Comparison of ENCODE assay signal across 8 mouse cellular contexts in genomic region chr4:34551966-34552365, GRCm38 (mm10). TPM values are rescaled to one million over a fixed set of nuclear protein-coding genes. Genes with fewer than 3 reads are reported as not detected.
DNase-seq lines count a peak whose midpoint lies in the region; ATAC-seq and TF ChIP-seq lines count a peak whose summit lies in the region.

No protein-coding gene starts in this region.

- TF ChIP-seq CTCF in kidney, adult 2 months (conservative IDR thresholded peaks at IDR 0.05; ENCODE audit: insufficient read depth, insufficient read length, low read depth, low read length) = no peak
- no peak for TF ChIP-seq CTCF in bone marrow macrophage, adult 2 months (IDR thresholded peaks at IDR 0.05; ENCODE audit: low read depth, low read length)

- no peaks in the 10 kb centered on the region for H3K36me3 ChIP-seq in kidney, adult 2 months (ENCODE audit: control insufficient read depth, insufficient read depth, low read length)
- no peaks in the 10 kb centered on the region for H3K36me3 ChIP-seq in hindbrain, embryonic 12.5 days
- peaks cover 13% of the 10 kb centered on the region for H3K36me3 ChIP-seq in midbrain, embryonic 10.5 days

- no peaks in the 10 kb centered on the region for H3K27me3 ChIP-seq in kidney, adult 2 months (replicated peaks; ENCODE audit: control insufficient read depth, insufficient read depth, low read length)
- no peaks in the 10 kb centered on the region for H3K27me3 ChIP-seq in hindbrain, embryonic 12.5 days
- no peaks in the 10 kb centered on the region for H3K27me3 ChIP-seq in midbrain, embryonic 10.5 days (ENCODE audit: low read depth, poor library complexity, severe bottlenecking)

- peaks cover 21% of the 10 kb centered on the region for H3K4me1 ChIP-seq in kidney, adult 2 months (ENCODE audit: control insufficient read depth, insufficient read depth, low read length)
- H3K4me1 ChIP-seq in bone marrow macrophage, adult 2 months (ENCODE audit: control insufficient read depth, insufficient read depth, low read length) = peaks cover 11% of the 10 kb centered on the region
- peaks cover 32% of the 10 kb centered on the region for H3K4me1 ChIP-seq in hindbrain, embryonic 12.5 days
- H3K4me1 ChIP-seq in midbrain, embryonic 10.5 days = peaks cover 49% of the 10 kb centered on the region

- no peak for DNase-seq in kidney, adult 2 months
- DNase-seq in kidney, adult 9 months = no peak
- no peak for DNase-seq in midbrain, embryonic 10.5 days (ENCODE audit: low spot score)
- DNase-seq in thymus, postnatal 4 days = no peak
- DNase-seq in gastrocnemius, postnatal 25 days = no peak
- no peak for DNase-seq in kidney, postnatal 10 days

- peak overlapping the region; percentile 49; the same call in 1 of the 2 replicates for H3K4me3 ChIP-seq in kidney, adult 2 months (ENCODE audit: insufficient read depth, low read depth, low read length)
- H3K4me3 ChIP-seq in bone marrow macrophage, adult 2 months (ENCODE audit: insufficient read depth, low read length) = peak overlapping the region; percentile 100
- peak overlapping the region; percentile 99 for H3K4me3 ChIP-seq in hindbrain, embryonic 12.5 days
- H3K4me3 ChIP-seq in midbrain, embryonic 10.5 days = peak overlapping the region; percentile 95

- no peak for TF ChIP-seq POLR2A in kidney, adult 2 months (IDR thresholded peaks at IDR 0.05; ENCODE audit: low read depth, low read length)
- no peak for TF ChIP-seq POLR2A in bone marrow macrophage, adult 2 months (IDR thresholded peaks at IDR 0.05; ENCODE audit: borderline replicate concordance, low read depth, low read length)

- ATAC-seq in hindbrain, embryonic 12.5 days (ENCODE audit: low FRiP score) = no peak

- peak overlapping the region; percentile 99 for H3K9ac ChIP-seq in hindbrain, embryonic 12.5 days

- H3K4me2 ChIP-seq in hindbrain, embryonic 12.5 days (replicated peaks) = peak overlapping the region; percentile 73

- H3K9me3 ChIP-seq in hindbrain, embryonic 12.5 days (replicated peaks) = no peaks in the 10 kb centered on the region
- no peaks in the 10 kb centered on the region for H3K9me3 ChIP-seq in midbrain, embryonic 10.5 days (replicated peaks)

- H3K27ac ChIP-seq in kidney, adult 2 months (ENCODE audit: insufficient read depth, low read depth, low read length) = peak overlapping the region; percentile 89
- 0 out of 2 replicates have a peak overlapping the region, but pooled peaks have one; percentile 88 for H3K27ac ChIP-seq in bone marrow macrophage, adult 2 months (ENCODE audit: insufficient read depth, low read depth, low read length)
- H3K27ac ChIP-seq in hindbrain, embryonic 12.5 days = 0 out of 2 replicates have a peak overlapping the region, but pooled peaks have one; percentile 96
- H3K27ac ChIP-seq in midbrain, embryonic 10.5 days (replicated peaks) = no peak overlapping the region

- WGBS in kidney, adult 2 months = 1% methylated on average over 3 of the region's 3 CpGs
- WGBS in hindbrain, embryonic 12.5 days = 27% methylated on average over 3 of the region's 3 CpGs
- WGBS in midbrain, embryonic 10.5 days = 44% methylated on average over 3 of the region's 3 CpGs

RNA-seq across cellular contexts. Expression of gene Akirin2, which starts 1.2 kb away (rescaled TPM):
- polyA plus RNA-seq in kidney, adult 2 months (2012; rRNA removed) = 24.6 and 25.6 TPM in 2 replicates
- polyA plus RNA-seq in bone marrow macrophage, adult 2 months (2012; ENCODE audit: insufficient read depth, insufficient read length, missing spikeins) = 79.2 and 86.0 TPM in 2 replicates
- 139 and 147 TPM in 2 replicates for polyA plus RNA-seq in hindbrain, embryonic 12.5 days (2016; fragmentation: Nextera tagmentation; extraction: Ambion mirVana)
- polyA plus RNA-seq in midbrain, embryonic 10.5 days (2016; fragmentation: Nextera tagmentation; extraction: Ambion mirVana) = 58.7 and 67.0 TPM in 2 replicates
- 10 to 100 TPM; 36.7 to 45.4 TPM for total RNA-seq in gastrocnemius, postnatal 25 days (2021)

Comparison
In these comparisons a context has a peak if more than half of its experiments do, and no peak if none do; other contexts are left out.
1. H3K4me3 ChIP-seq: peak in every context shown above with its lines; median percentile 100 in bone marrow macrophage, adult 2 months; 99 in hindbrain, embryonic 12.5 days; 95 in midbrain, embryonic 10.5 days; 49 in kidney, adult 2 months.